Mouse (Mus musculus) R1 (cell line): ENCODE results near the gene Grik4.
A peak's percentile ranks its signal among the peaks of the same experiment; 100 is the strongest.

Source experiments
- DNase-seq: peaks from one replicate; pipeline ENCODE4 v3.0.0-alpha.2; 2018; ENCODE audit warnings: low read depth, low spot score

The Grik4 gene

DNA sequence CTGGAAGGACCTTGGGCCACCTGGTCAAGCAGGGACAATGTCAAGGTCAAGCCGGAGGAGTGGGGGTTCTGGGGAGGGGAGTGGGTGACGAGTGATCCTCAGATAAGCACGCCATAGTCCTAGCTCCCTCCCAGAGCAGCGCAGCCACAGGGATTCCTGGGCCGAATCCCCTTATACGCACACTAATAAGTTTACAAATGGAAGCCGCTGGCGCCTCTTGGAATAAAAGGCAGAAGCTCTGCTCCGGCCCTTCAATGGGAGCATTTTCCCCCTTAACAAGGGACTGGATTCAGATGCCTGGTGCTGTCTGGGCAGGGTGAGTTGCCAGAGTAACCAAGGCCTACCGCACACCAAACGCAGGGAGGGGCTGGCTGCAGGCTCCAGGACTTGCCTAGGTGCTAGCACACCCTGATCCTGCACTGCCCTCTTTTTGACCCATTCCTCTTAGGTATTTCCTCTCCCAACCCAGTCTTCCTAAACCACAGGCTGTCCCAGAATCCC is 46.2 kb downstream of the Grik4 start:
- peak; percentile 98 for DNase-seq

DNA sequence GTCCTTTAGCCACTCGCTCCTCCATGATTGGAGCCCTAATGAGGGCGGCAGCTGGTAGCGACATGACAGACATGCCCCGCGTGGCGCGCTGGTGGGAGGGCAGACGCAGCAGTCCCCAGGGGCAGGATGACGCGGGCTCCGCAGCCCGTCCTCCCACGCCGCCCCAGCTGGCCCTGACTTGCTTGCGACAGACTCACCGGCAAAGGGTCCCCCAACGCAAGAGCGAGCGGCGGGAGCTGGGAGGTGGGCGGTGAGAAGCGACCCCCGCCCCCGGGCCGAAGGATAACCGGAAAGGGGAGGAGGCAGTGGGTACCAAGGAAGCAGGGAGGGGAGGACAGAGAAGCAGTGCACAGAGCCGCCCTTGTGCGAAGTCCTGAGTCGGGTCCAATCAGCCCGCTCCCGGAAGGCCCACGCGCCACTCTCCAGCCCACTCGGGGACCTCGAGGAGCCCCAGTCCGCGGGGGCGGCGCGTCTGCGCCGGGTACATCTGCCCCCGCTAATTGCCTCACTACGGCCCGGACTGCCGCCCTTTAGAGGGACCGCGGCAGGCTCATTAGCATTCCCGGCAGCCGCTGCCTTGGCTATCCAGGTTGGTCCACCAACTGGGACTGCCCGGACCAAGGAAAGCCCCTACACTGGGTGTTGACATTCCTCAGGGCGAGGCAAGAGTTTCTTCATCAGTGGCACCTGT is 46.8 kb downstream of the Grik4 start:
- peak; percentile 46 for DNase-seq

GRCm38 (mm10) chr9:42896421-42897210 is 47.7 kb downstream of the Grik4 start:
- no peak for DNase-seq

DNA sequence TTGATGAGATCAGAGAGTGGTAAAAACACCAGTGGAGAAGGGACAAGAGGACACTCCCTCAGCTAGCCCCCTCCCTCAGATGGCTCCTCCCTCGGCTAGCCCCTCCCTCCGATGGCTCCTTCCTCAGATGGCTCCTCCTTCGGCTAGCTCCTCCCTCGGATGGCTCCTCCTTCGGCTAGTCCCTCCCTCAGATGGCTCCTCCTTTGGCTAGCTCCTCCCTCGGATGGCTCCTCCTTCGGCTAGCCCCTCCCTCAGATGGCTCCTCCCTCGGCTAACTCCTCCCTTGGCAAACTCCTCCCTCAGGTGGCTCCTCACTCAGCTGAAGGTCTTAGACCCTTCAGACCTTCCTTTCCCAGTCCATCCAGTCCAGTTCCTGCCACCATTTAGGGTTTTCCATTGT is 51.5 kb downstream of the Grik4 start:
- peak; percentile 83 for DNase-seq

DNA sequence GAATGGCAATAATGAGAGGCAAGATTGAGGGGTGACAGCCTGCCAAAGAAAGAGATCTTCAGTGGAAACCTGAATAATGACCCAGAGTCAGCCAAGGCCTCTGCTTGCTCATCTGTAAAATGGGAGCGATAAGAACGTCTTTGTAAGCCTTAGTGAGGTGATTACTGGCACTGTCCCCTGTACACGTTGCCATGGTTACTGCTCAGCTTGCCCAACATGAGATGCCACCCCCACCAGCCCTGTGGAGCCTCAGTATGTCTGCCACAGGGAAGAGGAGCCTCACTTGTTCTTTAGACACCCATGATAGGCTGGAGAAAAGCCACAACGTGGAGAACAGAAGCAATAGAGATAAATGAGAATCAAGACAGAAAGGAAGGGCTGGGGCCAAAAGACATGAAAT is 56.4 kb downstream of the Grik4 start:
- DNase-seq = no peak

DNA sequence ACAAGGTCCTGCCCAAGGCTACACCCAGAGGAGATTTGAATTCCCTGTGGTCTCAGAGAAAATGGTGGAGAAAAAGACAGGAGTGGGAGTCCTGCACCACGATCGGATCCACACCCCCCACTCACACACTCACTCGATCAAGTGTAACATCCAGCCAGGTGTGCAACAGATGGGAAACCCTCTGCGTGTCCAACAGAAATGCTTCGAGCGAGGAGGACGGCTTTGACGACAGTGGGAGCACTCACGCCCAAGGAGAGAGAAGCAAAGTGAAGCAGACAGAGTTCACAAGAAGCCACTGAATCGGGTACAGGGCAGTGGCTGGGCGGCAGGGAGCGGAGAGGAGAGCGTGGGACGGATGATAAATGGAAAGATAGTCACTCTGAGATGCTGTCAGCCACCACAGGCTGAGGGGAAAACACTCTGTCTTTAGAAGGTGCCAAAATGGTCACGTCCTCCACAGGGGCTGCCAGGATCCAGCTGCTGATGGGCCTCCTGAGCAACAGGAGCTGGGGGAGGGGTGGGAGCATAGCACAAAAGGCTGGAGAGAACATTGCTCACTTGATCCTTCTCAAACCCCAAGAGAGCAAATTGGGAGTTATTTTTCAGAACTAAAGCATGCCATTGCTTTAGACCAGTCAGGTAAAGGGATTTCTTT is 58.1 kb downstream of the Grik4 start:
- no peak for DNase-seq

- no peak for DNase-seq
Measured at GRCm38 (mm10) chr9:42885566-42885965, 58.7 kb downstream of the Grik4 start.

GRCm38 (mm10) chr9:42885123-42885522 is 59.2 kb downstream of the Grik4 start:
- DNase-seq = no peak

- no peak for DNase-seq
Measured at GRCm38 (mm10) chr9:42883006-42883759, 61.1 kb downstream of the Grik4 start.

GRCm38 (mm10) chr9:42882313-42882712 is 62.0 kb downstream of the Grik4 start:
- no peak for DNase-seq

DNA sequence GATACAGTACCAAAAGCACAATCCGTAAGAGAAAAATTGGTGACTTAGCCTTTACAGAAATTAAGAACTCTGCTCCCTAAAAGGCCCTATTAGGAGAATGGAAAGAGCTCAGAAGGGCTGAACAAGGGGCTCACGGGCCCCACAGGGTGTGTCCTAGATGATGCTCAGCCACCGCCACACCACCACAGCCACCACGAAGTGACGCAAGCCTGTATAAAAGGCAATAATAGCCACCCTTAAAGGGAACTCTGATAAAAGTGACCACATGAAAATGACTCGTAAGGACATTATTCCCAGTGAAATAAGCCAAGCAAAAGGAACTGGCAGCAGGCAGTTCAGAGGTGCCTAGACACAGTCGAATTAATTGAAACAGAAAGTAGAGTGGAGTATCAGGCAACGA is 63.3 kb downstream of the Grik4 start:
- DNase-seq = no peak

- DNase-seq = peak; percentile 74
Measured at GRCm38 (mm10) chr9:42878401-42878800, 65.9 kb downstream of the Grik4 start.

GRCm38 (mm10) chr9:42872885-42873284 is 71.4 kb downstream of the Grik4 start:
- no peak for DNase-seq

DNA sequence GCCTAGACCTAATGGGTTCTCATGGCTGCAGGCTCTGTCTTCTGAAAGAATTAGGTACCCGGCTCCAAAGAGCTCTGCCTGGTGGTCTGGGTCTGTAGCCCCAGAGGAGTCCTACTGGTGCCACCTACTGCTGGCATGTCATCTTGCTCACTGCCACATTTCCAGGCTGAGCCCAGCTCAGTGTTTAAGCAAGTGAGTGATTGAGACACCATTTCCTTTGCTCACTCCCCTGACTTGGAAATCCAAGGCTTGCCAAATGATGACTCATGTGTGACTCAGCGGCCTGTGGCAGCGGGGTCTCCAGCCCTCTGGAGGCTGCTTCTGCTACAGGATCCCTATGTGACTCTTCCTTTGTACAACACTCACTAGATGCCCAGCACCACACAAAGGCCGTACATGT is 72.6 kb downstream of the Grik4 start:
- no peak for DNase-seq

DNA sequence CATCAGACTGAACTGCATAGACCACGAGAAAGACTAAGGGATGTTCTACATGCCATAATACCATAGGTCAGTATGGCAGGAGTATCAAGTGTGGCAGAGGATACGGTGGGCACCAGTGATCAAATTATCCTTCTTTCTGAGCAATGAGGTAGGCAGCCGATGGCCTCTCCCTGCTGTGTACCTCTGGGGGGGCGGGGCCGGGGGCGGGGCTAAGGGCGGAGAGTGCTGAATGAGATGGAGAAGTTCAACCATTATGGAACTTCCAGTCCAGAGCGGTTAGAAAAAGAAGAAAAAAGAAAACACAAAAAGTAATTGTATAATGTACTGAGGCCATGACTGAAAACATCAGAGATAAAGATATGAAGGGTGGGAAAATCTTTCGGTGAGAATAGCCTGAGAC is 74.0 kb downstream of the Grik4 start:
- DNase-seq = peak; percentile 51

DNA sequence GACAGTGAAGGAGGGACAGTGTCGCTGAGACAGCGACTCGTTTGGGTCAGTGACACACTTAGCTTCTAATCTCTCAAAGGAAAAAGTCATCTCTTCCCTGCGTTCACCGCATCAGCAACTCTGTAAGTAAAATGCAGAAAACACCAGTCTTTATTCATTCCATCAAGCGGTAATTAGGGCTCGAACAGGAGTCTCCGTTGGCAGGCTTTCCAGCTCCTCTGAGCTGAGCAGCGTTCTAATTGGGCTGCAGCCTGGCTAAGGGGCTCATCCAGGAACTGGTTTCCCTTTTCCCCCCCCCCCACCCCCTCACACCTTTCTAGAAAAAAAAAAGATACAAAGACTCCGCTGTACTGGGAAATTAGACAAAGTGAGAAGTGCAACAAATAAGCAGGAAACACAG is 75.8 kb downstream of the Grik4 start:
- DNase-seq = no peak

GRCm38 (mm10) chr9:42866650-42867049 is 77.6 kb downstream of the Grik4 start:
- peak; percentile 25 for DNase-seq

DNA sequence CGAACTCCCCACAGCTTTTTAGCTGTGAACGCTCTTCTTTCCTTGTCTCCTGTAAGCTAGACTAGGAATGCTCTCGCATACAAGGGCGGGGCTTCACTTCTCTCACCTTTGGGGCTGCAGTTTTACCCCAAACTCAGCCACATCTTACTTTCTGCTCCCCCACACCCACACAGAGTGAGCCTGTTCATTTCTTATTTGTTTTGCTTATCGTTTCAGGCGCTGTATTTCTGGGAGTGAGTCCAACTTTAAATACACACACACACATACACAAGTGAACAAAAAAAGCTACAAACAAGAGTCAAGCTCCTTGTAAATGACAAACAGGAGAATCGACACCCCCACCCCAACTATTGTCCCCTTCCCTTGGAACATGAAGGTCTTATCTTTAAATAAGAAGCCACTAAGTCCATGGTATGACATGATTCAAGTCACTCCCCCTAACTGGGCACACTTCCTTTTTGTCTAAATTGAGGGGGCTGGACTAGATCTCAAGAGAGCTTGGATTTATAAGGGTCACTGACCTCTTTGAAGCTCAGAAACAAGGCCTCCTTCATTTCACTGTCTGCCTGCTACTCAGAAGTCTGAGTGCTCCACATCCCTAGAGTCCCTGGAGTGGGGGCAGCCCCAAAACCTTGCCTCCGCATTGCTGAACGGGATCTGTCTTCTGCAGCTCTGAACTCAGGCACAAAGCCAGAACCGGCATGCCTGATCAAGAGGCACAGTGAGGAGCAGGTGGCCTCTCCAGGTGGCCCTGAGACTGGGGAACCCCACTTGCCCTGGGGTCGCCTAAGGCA is 79.1 kb downstream of the Grik4 start:
- DNase-seq = peak; percentile 24

DNA sequence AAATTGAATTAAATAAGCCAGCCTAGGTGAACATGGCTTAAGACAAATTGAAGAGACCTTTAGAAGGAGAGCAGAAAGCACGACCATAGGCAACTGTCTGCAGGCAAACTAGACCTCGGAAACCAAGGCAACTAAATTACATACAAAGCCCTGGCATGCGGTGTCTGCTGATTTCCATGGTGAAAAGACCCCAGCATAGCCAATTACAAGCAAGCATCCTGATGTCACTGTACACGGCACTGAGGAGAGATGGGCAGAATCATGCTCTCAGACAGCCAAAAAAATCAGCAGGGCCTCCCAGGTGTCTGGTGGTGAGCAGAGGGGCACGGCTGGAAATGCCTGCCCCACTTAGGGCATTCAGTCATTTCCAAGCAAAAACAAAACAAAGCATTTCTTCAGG is 80.9 kb downstream of the Grik4 start:
- no peak for DNase-seq

DNA sequence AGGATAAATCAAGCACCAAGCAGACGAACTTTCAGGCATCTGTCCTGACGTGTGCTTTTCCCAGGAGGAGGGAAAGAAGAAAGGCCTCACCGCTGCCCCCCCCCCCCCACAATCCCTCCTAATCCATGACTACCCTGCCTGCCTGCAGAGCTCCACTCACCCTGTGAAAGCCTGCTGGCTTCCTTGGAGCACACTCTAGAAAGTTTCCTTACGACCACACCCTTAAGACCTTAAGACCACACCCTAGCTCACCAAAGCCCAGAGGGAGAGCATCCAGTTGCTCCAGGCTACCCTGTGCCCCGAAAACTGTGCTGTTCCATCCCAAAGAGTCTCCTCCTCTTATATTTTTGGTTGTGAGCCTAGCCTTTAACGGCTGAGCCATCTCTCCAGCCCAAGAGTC is 82.6 kb downstream of the Grik4 start:
- DNase-seq = peak; percentile 57

GRCm38 (mm10) chr9:42861238-42861637 is 83.1 kb downstream of the Grik4 start:
- DNase-seq = no peak
